Mouse (Mus musculus) layer of hippocampus, adult 11-12 months (tissue): ENCODE results near the gene Ooep.
"Not testable (repeated sequence)": the region's sequence is repeated elsewhere in the genome, so short reads cannot be mapped to it uniquely, and the experiment has no call there.

ENCODE experiments used
- DNase-seq: peaks from one replicate; pipeline ENCODE4 v3.0.0; 2022; ENCODE audit warnings: low spot score

Ooep gene

GRCm38 (mm10) chr9:78378113-78378785 lies at the start of gene Ooep:
Ooep (minus strand) TSS chr9:78378725.
- DNase-seq = no peak

DNA sequence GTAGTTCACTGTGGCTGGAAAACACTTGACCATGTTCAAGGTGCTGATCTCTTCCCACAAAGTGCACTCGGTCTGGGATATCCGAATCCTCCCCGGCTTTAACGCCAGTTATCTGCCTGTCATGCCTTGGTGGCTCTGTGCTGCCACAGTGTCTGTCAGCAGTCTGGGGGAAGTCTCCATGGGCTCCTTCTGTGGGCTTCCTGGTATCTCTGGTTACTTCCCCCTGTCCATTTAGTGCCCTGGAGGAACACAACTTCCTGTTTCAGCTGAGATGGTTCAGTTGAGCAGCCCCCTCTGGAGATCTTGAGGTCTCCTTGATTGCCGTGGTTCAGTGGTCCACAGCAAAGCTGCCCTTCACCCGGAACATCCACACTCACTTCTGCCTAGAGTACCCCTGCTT lies 49.7 kb upstream of the Ooep start:
- DNase-seq = no peak

DNA sequence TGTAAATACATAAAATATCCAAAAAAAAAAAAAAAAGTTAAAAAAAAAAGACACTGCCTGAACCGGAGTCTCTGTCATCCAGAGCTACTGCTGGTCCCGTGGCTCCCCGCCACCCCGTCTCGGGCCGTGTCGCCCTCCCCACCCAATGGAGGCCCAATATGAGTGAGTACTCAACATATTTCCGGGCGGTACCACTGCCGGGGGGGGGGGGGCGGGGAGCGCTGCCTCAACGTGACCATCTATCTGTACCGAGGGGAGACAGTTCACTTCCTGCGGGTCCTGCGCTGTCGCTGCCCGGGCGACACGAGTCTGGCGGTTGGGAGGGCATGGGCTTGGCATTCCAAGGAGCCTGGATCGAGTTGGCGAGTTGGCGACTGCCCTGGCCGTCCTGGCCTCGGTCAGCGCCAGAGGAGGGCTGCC lies 48.8 kb upstream of the Ooep start:
- no peak for DNase-seq

GRCm38 (mm10) chr9:78401596-78401995 lies 23.1 kb upstream of the Ooep start:
- DNase-seq = no peak

DNA sequence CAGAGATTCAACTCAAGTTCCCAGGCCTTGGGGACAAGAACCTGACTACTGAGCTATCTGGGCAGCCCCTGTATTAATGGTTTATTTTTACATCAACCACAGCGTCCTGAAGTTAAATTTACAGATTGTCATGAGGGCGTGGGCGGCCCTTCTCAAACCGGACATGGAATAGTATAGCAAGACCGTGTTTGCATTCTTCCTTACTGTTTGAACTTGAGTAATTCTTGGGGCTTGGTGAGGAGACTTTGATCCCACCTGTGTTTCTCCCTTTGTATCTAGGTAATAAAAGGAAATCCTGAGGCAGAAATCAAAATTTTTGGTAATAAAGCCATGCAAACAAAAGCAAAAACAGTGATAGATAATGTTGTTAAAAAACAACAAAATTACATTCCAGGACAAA lies 22.0 kb upstream of the Ooep start:
- no peak for DNase-seq

- DNase-seq = no peak
Observed at GRCm38 (mm10) chr9:78396517-78396916, 18.0 kb upstream of the Ooep start.

GRCm38 (mm10) chr9:78395630-78396351 lies 17.3 kb upstream of the Ooep start, which contains the start of gene Ddx43:
Ddx43 (plus strand) TSS chr9:78395777.
- peak; percentile 37 for DNase-seq

- no peak for DNase-seq
Observed at GRCm38 (mm10) chr9:78395244-78395629, 16.7 kb upstream of the Ooep start.

GRCm38 (mm10) chr9:78394602-78395001 lies 16.1 kb upstream of the Ooep start:
- DNase-seq = no peak

DNA sequence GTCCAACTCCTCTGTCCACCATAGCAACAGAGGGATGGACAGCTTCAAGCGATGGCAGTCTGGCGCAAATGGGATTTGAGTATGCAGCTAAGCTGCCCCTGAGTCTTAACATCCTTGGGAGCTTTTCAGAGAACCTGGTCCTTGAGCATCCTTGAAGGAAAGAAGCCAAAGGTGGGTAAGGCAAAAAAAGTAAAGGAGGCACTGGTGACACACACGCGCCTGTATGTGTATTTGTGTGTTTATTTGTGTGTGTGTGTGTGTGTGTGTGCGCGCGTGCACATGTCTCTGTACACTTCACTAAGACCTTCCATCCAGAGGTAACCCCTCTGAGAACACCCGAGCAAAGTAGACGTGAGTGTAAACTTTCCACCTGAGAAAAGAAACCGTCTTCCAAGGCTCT lies 15.2 kb upstream of the Ooep start:
- no peak for DNase-seq

DNA sequence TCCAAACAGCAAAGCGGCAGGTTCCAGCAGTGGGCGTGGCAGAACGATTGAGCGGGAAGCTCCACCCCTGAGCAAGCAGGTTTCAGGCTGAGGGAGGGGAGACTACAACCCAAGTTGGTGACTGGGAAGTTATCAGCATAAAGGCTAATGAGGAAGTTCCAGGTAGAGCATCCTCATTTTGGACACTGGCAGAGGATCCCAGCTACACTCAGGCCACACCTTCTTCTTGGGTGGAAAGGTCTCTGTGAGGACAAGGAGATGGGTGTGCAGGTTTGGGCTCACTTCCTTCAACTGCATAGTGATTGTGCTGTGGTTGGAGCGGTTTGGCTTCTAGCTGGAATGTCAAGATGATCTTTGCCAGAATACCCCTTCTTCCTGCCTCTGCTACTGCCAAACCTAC lies 11.5 kb upstream of the Ooep start:
- no peak for DNase-seq

DNA sequence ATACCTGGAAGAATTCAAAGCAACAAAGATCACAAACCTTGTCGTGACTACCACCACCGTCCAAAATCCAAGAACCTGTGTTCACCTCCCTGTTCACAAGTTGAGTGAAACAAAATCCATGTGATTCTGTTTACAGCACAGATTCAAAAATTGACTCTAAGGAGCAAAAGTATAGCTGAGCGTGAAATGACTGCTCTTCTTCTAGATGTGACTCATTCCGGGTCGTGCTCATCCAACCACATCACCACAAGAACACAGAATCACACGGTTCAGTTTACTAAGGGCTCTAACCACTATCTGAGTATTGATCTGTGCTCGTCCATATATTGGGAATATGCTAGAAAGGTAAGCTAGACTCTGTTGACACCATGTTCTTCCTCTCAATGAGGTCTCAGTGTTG lies 8.4 kb upstream of the Ooep start:
- no peak for DNase-seq

DNA sequence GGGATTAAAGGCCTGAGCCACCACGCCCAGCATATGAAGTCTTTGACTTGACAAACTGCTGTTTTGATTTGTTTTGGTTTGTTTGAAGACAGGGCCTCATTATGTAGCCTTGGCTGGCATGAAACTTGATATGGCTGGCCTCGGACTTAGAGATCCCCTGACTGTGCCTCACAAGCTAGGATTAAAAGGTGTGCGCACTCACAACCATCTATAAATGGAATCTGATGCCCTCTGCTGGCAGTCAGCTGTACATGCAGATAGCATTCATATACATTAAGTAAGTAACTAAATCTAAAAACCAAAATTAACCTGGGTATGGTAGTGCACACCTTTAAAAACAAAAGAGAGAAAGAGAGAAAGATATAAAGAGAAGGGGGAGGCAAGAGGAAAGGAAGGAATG lies 7.4 kb upstream of the Ooep start:
- DNase-seq = no peak

GRCm38 (mm10) chr9:78377546-78377945 lies 979 bp downstream of the Ooep start:
- no peak for DNase-seq

DNA sequence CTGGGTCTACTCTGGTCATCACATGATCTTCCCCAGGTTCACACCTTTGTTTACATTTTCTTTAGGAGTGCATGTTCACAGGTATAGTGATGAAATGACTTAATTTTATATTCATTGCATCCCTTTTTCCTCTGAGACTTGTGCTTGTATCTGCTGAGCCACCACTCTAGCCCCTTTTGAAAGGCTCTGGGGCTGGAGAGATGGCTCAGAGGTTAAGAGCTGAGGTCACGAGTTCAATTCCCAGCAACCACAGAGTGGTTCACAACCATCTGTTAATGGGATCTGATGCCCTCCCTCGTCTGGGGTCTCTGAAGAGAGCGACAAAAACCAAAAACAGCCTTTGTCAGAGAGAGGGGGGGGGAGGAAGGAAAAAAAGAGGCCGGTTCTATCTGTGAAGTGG lies 3.0 kb downstream of the Ooep start:
- no peak for DNase-seq

GRCm38 (mm10) chr9:78374885-78375389 lies 3.6 kb downstream of the Ooep start:
- no peak for DNase-seq

DNA sequence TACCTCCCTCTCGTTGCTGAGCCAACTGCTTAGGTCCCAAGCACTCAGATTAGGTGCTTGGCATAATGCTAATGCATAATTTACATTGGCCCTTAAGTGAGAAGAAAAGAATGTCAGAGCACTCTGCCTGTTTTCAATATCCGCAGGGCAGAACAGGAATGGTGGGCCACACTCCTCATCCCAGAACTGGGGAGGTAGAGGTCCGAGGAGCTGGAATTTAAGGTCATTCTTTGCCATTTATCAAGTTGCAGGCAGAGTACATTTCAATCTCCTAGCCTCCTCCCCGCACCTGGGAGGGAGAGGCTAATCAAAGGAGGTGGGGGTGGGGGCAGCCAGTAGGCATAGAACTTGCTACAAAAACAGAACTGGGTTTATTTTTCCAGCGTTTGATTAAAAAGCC lies 4.1 kb downstream of the Ooep start:
- DNase-seq = no peak

DNA sequence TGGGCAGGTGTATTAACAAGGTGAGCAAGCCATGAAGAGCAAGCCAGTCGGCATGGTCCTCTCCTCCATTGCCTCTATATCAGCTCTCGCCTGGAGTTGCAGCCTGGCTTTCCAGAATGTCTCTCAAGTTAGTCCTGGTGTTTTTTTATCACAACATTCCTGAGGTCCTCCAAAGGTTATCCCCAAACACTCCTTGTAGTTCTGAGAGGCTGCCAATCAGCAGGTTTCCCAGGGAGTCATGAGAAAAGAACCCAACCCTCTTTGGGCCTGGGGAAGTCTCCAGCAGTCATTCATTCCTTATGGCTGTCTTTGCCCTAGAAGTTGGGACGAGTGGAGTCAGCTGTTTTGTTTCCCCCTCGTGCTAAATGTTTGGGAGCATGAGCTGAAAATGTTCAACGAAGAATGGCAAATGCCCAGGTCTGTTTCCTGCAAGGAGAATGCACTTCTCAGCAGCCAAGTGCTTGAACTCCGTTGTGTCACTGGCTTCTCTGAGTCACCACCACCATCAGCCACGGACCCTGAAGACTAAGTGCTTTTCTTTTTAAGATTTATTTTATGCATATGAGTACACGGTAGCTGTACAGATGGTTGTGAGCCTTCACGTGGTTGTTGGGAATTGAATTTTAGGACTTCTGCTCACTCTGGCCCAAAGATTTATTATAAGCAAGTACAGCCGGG lies 5.6 kb downstream of the Ooep start:
- no peak for DNase-seq

- no peak for DNase-seq
Observed at GRCm38 (mm10) chr9:78371441-78371840, 7.1 kb downstream of the Ooep start.

GRCm38 (mm10) chr9:78369786-78370185 lies 8.7 kb downstream of the Ooep start:
- no peak for DNase-seq

GRCm38 (mm10) chr9:78369349-78369748 lies 9.2 kb downstream of the Ooep start:
- no peak for DNase-seq

GRCm38 (mm10) chr9:78368671-78369293 lies 9.7 kb downstream of the Ooep start:
- no peak for DNase-seq

- not testable (repeated sequence) for DNase-seq
Observed at GRCm38 (mm10) chr9:78367959-78368358, 10.6 kb downstream of the Ooep start, which contains the start of gene Dppa5a. Dppa5a (minus strand) TSS chr9:78368177.
